Mouse (Mus musculus) kidney, adult 2 months (tissue): ENCODE measurements around the gene Adcy2.

Source experiments
- CTCF ChIP-seq: fragments of 200-500 bp; conservative IDR thresholded peaks from 2 replicates; pipeline ENCODE4 v1.5.1; 2011; ENCODE audit warnings: low read depth, mild to moderate bottlenecking, control low read depth, low read length, moderate library complexity, mixed read lengths; ENCODE audit not compliant: insufficient read depth, insufficient read length
- POLR2A ChIP-seq: fragments of 200-500 bp; IDR thresholded peaks from one replicate; pipeline ENCODE4 v1.6.1; 2011; ENCODE audit warnings: low read depth, low read length, control low read depth

GRCm38 (mm10) chr13:68605689-68606126 lies 393.6 kb downstream of the Adcy2 start:
- no peak for TF ChIP-seq CTCF
- TF ChIP-seq POLR2A: no peak
